Mouse (Mus musculus): ENCODE measurements around the gene Slc35b4.

Gene Slc35b4

GRCm38 (mm10) chr6:34176864-34177247 is at the start of gene Slc35b4:
TSS of gene Slc35b4 (minus strand) at chr6:34177111.
- peak; percentile 99 for DNase-seq (ENCODE audit: low read depth, low spot score)

- no peak for DNase-seq (ENCODE audit: low read depth, low spot score)
Observed at GRCm38 (mm10) chr6:34225004-34225599, 48.2 kb upstream of the Slc35b4 start.

GRCm38 (mm10) chr6:34216450-34217319 is 39.8 kb upstream of the Slc35b4 start:
- DNase-seq (ENCODE audit: low read depth, low spot score) = no peak

- DNase-seq (ENCODE audit: low read depth, low spot score) = no peak
Observed at GRCm38 (mm10) chr6:34205754-34206153, 28.8 kb upstream of the Slc35b4 start.

GRCm38 (mm10) chr6:34204971-34205572 is 28.2 kb upstream of the Slc35b4 start:
- peak; percentile 72 for DNase-seq (ENCODE audit: low read depth, low spot score)

GRCm38 (mm10) chr6:34203503-34203902 is 26.6 kb upstream of the Slc35b4 start:
- DNase-seq (ENCODE audit: low read depth, low spot score) = no peak

- DNase-seq (ENCODE audit: low read depth, low spot score) = no peak
Observed at GRCm38 (mm10) chr6:34194981-34195380, 18.1 kb upstream of the Slc35b4 start.

- peak; percentile 75 for DNase-seq (ENCODE audit: low read depth, low spot score)
Observed at GRCm38 (mm10) chr6:34193708-34194475, 17.0 kb upstream of the Slc35b4 start.

GRCm38 (mm10) chr6:34191401-34191800 is 14.5 kb upstream of the Slc35b4 start:
- DNase-seq (ENCODE audit: low read depth, low spot score) = no peak

- no peak for DNase-seq (ENCODE audit: low read depth, low spot score)
Observed at GRCm38 (mm10) chr6:34189494-34189893, 12.6 kb upstream of the Slc35b4 start.

GRCm38 (mm10) chr6:34187986-34188599 is 11.2 kb upstream of the Slc35b4 start:
- DNase-seq (ENCODE audit: low read depth, low spot score) = no peak

- no peak for DNase-seq (ENCODE audit: low read depth, low spot score)
Observed at GRCm38 (mm10) chr6:34187273-34187863, 10.5 kb upstream of the Slc35b4 start.

- DNase-seq (ENCODE audit: low read depth, low spot score) = no peak
Observed at GRCm38 (mm10) chr6:34183326-34183725, 6.4 kb upstream of the Slc35b4 start.

- DNase-seq (ENCODE audit: low read depth, low spot score) = peak; percentile 20
Observed at GRCm38 (mm10) chr6:34181961-34182360, 5.0 kb upstream of the Slc35b4 start.

GRCm38 (mm10) chr6:34179911-34180310 is 3.0 kb upstream of the Slc35b4 start:
- no peak for DNase-seq (ENCODE audit: low read depth, low spot score)

- DNase-seq (ENCODE audit: low read depth, low spot score) = no peak
Observed at GRCm38 (mm10) chr6:34179007-34179406, 2.1 kb upstream of the Slc35b4 start.

GRCm38 (mm10) chr6:34176111-34176863 is 624 bp downstream of the Slc35b4 start:
- DNase-seq (ENCODE audit: low read depth, low spot score) = peak; percentile 53

GRCm38 (mm10) chr6:34174715-34175114 is 2.2 kb downstream of the Slc35b4 start:
- DNase-seq (ENCODE audit: low read depth, low spot score) = no peak

GRCm38 (mm10) chr6:34173251-34173650 is 3.7 kb downstream of the Slc35b4 start:
- no peak for DNase-seq (ENCODE audit: low read depth, low spot score)

- DNase-seq (ENCODE audit: low read depth, low spot score) = no peak
Observed at GRCm38 (mm10) chr6:34171748-34172457, 5.0 kb downstream of the Slc35b4 start.
